Mouse (Mus musculus) stomach, postnatal 0 days (tissue): ENCODE measurements around the gene Cd164l2.

Experiments
- CTCF ChIP-seq: IDR thresholded peaks from 2 replicates; pipeline ENCODE4 v1.5.1; 2016; ENCODE audit warnings: antibody characterized with exemption, low read depth, mild to moderate bottlenecking, moderate library complexity
- EP300 ChIP-seq: optimal IDR thresholded peaks from 2 replicates; pipeline ENCODE3; 2016; ENCODE audit warnings: antibody characterized with exemption

DNA sequence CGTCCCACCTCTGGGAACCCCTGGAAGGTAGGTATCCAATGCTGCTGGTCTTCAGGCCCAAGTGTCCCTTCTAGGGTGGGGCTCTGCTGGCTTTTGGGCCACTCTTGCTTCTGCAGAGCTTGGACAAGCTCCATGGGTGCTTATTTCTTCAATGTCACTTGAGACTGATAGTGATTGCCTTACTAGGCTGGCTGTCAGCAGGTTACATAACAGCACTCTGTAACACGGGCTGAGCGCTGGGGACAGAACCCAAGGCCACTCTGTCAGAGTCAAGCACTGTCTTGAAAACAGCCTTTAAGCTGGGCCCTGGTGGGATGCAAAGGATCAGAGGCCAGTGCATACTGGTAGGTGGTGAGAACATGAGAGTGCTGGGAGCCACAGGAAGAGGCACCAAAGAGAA, 53.4 kb downstream of the Cd164l2 start:
- TF ChIP-seq EP300 (no peak), CTCF (no peak)
